Mouse (Mus musculus): ENCODE data around the gene D630045J12Rik.

D630045J12Rik gene

DNA sequence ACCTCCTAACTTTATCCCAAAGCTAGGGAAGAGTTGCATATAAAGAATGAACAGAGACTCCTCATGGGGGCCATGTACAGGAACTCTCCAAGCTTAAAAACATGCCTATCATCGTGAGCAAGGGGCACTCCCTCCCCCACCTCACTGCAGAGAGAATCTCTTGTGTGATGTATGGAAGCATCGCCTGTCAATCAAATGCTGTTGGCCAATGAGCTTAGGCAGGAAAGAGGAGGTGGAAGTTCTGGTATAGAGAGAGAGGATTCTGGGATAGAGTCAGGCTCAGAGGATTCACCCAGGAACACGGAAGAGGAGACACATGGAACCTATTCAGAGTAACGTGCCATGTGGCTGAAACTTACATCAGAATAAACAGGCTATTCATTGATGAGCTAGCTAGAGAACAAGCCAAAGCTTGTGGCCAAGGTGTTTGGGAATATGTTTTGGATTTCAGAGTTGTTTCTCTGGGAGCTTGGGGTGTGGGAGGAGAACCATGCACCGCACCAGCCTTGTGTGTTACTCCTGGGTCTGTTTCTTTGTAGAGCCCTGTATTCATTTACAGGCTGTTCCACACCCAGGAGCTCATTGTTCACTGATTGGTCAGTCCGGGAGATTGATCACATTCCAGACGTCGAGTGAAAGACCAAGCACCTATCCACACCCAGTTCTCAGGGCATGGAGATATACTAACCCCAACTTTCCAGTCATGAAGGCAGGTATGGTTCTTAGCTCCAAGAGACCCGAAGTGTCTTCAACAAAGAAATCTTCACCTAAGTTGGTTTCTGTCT is 166.4 kb downstream of the D630045J12Rik start:
- DNase-seq: no peak

DNA sequence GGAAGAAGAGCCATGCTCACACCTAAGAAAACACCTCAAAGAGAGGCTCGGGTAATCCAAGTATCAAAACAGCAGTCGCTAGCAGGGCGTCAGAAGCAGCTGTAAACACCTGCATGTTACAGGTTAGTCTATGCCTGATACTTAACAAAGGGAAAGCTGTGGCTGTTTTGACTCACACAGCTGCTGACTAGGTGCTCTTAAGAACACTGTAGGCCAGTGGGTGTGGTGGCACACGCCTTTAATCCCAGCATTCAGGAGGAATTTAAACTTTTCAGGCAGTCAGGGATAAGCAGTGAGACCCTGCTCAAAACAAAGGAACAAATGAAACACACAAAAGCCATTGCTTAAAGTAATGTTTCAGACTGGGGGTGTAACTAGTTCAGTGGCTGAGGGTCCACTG is 170.6 kb downstream of the D630045J12Rik start:
- no peak for DNase-seq

DNA sequence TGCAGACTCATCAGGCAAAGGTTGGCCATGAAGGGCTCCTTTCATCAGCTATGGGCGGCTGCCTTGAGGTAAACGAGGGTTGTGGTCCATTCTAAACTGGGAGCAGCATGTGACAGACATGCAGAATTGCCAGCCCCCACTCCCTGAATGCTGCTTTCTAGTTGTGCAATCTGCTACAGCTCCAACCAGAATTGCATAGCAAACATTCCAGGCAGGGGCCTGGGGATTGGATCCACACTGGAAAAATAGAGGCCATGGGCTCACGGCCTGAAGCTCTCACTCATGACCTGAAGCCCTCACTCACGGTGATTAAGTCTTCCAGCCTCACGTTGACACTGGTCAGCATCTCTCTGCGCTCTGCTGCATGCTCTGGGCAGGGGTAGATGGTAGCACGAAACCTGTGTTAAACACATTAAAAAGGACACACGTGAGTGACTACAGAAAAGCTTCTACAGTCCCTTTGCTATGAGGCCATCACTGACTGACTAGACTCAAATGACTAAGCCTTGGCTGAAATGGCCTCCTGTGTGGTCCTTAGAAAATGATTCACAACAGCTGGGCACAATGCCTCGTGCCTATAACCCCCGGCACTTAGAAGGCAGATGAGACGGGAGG is 172.0 kb downstream of the D630045J12Rik start:
- no peak for DNase-seq

DNA sequence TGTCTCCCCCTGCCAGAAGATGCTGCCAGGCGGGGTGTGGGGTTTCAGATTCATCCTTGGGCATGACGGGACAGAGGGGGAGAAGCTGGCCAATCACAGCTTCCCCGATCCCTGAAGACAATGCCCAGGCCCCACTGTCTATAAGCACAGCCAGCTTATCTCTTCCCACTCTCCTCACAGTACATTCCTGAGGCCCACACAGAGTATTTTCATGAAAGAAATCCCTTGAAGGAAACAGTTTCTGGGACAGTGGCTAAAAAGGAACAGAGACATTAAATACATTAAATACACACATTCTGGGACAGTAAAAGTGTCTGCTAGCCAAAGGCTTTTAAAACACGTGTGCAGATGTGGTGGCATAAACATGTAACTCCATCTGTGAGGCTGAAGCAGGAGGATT is 173.4 kb downstream of the D630045J12Rik start:
- DNase-seq: no peak

DNA sequence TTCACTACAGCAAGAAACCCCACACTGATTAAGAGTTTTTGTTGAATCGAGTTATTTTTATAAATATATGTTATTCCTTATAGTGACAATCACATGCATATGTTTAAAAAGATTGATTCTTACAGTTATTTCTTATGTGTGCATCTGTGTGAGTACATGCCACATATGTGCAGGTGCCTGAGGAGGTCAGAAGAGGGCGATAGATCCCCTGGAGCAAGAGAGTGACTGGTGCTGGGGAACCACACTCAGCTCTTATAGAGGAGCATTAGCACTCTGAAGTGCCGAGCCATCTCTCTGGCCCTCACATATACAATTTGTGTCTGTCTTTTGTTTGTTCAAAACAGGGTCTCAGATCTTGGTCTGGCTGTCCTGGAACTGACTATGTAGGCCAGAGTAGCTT is 180.2 kb downstream of the D630045J12Rik start:
- DNase-seq: no peak
